Mouse (Mus musculus) stomach, embryonic 15.5 days (tissue): ENCODE results near the gene Pgc. TPM values are rescaled to one million over a fixed set of nuclear protein-coding genes. Genes with fewer than 3 reads are reported as not detected.

ENCODE experiments used
- ATAC-seq: fragments of 200-750 bp; cut with Nextera tagmentation; 2 replicates; pipeline ENCODE4 v1.8.0; 2017; ENCODE audit warnings: low read depth, moderate number of reproducible peaks, moderate TSS enrichment; ENCODE audit not compliant: insufficient read depth, low FRiP score
- H3K27ac ChIP-seq: fragments of 300-500 bp; sonication (generic); 2 replicates; pipeline ENCODE4 v1.5.1; 2015; ENCODE audit warnings: mild to moderate bottlenecking, inconsistent platforms
- H3K27me3 ChIP-seq: fragments of 300-500 bp; sonication (generic); replicated peaks from 2 replicates; pipeline ENCODE4 v1.6.1; 2015; ENCODE audit warnings: inconsistent platforms
- H3K36me3 ChIP-seq: fragments of 300-500 bp; sonication (generic); 2 replicates; pipeline ENCODE4 v1.6.1; 2015; ENCODE audit warnings: inconsistent platforms
- H3K4me1 ChIP-seq: fragments of 300-500 bp; sonication (generic); 2 replicates; pipeline ENCODE4 v1.6.1; 2015; ENCODE audit warnings: inconsistent platforms
- H3K4me2 ChIP-seq: fragments of 300-500 bp; sonication (generic); 2 replicates; pipeline ENCODE4 v1.6.1; 2015; ENCODE audit warnings: mild to moderate bottlenecking, inconsistent platforms
- H3K4me3 ChIP-seq: fragments of 300-500 bp; sonication (generic); replicated peaks from 2 replicates; pipeline ENCODE4 v1.5.1; 2015; ENCODE audit warnings: inconsistent platforms
- H3K9ac ChIP-seq: fragments of 300-500 bp; sonication (generic); 2 replicates; pipeline ENCODE4 v1.6.1; 2015; ENCODE audit warnings: inconsistent platforms
- H3K9me3 ChIP-seq: fragments of 300-500 bp; sonication (generic); 2 replicates; pipeline ENCODE4 v1.6.1; 2016; ENCODE audit warnings: inconsistent platforms
- WGBS: fragments of 180-500 bp; shearing (Covaris S2); methylation state at CpG from one replicate; pipeline ENCODE4 v1.1.7; 2015; 5-methylcytosine and 5-hydroxymethylcytosine counted together
- polyA plus RNA-seq: library from polyadenylated mRNA; unstranded; fragments of >200 nt; fragmentation: Nextera tagmentation; extraction: Ambion mirVana; gene quantifications from 2 replicates; pipeline ENCODE4 v1.2.1, GENCODE M21; 2015

The Pgc gene
- polyA plus RNA-seq, 1 experiment from 2014 or later, result 71.7 TPM

DNA sequence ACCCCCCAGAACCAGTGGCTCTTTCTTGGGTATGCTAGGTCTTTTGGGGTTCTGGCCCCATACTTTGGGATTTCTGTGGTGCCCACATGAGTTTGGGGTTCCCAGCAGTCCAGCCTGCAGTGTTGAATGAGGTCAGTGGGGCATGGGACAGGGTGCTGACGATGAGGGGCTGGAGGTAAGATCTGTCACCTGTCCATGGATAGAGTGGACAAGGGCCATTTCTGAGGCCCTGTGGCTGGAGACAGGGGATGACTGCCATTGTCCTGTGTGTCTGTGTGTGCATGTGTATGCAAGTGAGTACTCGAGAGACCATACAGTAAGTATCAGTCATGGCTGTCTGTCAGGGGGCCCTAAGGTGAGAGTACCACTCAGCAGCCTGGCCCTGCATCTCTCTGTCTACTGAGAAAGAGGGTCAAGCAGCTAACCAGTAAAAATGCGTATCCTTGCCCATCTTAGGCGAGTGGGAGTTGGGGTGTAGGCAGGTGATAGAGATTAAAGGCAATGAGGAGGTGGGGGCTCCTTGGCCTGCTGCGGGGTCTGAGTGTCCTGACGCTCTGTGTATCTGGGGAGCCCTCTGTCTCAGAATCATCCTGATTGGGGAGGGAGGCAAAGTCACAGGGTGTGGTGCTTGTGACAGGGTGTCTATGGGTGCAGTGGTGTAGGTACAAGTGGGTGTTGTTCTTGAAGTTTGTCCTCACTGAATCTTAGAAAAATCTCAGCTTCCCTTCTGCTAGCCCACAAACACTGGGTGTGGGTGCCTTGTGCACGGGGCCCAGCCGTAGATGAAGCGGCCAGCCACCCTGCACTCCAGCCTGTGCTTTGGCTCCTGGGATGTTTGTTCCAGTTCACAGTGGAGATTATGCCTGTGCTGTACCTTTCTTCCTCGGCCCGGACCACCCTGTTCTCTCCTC lies 43.0 kb downstream of the Pgc start:
- Histone ChIP-seq H3K9me3 (no peaks in the 10 kb centered on the region), H3K4me1 (no peaks in the 10 kb centered on the region; the same call in 1 of the 2 replicates), H3K27me3 (no peaks in the 10 kb centered on the region), H3K36me3 (no peaks in the 10 kb centered on the region), H3K4me2 (no peak overlapping the region), H3K9ac (no peak overlapping the region), H3K27ac (no peak overlapping the region), H3K4me3 (no peak overlapping the region)
- WGBS, result 74% methylated on average over 11 of the region's 11 CpGs
- ATAC-seq, result no peak

DNA sequence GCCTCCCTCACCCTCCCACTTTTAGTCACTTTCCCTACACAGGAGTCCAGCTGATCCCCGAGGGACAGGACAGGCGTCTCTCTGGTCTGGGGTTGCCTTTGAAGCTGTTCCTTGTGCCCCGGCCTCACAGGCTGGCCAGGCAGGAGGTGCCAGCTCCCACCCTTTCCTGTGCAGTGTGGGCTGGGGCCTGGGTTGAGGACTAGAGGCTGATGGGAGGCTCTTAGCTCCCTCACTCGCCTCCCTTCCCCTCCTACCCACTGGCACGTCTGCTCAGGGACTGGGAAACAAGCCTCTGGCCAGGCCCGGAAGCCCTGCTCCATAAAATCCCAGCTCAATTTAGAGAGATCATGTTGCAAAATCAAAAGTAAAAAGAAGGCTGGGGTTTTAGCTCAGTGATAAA lies 47.0 kb downstream of the Pgc start:
- Histone ChIP-seq H3K4me1 (no peaks in the 10 kb centered on the region), H3K27me3 (no peaks in the 10 kb centered on the region), H3K9me3 (no peaks in the 10 kb centered on the region), H3K9ac (no peak overlapping the region), H3K36me3 (no peaks in the 10 kb centered on the region), H3K27ac (no peak overlapping the region), H3K4me2 (no peak overlapping the region), H3K4me3 (no peak overlapping the region)
- ATAC-seq, result no peak
- 52% methylated on average over 6 of the region's 6 CpGs for WGBS

DNA sequence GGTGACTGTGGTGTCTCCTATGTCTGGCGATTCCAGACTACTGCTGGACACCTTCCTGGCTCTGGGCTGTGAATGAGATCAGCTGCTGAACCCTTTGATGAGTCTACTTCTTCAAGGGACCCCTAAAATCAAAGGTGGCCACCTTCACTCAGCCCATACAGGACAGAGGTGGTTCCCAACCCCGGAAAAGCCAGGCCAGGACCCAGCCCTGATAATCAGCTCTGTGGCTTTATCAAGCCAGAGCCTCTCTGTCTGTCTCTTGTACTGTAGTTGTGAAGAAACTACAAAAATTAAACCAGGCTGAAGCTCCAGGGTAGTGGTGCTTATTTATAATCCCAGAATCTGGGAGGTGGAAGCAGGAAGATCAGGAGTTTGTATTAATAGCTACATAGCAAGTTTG lies 50.5 kb downstream of the Pgc start:
- Histone ChIP-seq H3K4me1 (no peaks in the 10 kb centered on the region), H3K9me3 (no peaks in the 10 kb centered on the region), H3K9ac (no peak overlapping the region), H3K4me2 (no peak overlapping the region), H3K36me3 (no peaks in the 10 kb centered on the region), H3K4me3 (no peak overlapping the region), H3K27me3 (no peaks in the 10 kb centered on the region), H3K27ac (no peak overlapping the region)
- no peak for ATAC-seq
- WGBS, result 52% methylated on average over 2 of the region's 2 CpGs

DNA sequence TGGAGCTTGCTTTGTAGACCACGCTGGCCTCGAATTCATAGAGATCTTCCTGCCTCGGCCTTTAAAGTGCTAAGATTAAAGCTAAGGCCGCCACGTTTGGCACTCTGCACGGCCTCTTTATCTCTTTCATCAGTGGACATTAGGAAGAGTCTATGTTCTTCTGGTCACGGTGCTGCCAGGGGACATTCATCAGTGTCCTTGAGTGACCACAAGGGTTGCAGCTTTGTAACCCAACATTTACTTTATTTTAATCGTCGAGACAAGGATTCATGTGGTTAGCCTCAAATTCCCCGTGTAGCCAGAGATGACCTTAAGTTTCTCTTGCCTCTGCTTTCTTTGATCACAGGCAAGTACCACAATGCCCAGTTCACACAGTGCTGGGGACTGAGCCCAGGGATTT lies 53.8 kb downstream of the Pgc start:
- Histone ChIP-seq H3K27ac (no peak overlapping the region), H3K4me2 (no peak overlapping the region), H3K9me3 (no peaks in the 10 kb centered on the region), H3K36me3 (no peaks in the 10 kb centered on the region), H3K4me1 (no peaks in the 10 kb centered on the region), H3K27me3 (no peaks in the 10 kb centered on the region), H3K4me3 (no peak overlapping the region), H3K9ac (no peak overlapping the region)
- ATAC-seq, result no peak
- WGBS, result 76% methylated on average over 10 of the region's 10 CpGs

DNA sequence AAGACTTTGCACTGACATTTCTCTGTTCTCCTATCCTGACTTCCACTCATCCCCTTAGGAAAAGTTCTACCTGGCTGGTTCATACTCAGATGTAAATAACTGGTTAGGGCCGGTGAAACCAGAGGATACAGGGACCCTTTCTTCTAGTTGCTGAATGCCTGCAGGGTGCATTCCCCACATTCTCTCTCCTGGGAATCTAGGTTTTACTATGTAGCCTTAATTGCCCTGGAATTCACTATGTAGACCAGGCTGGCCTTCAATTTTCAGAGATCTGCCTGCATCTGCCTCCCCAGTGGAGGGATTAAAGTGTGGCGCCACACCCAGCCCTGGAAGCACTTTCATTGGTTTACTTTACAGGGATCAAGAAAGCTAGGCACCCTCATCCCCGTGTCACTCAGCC lies 55.8 kb downstream of the Pgc start:
- H3K4me2 ChIP-seq, result no peak overlapping the region
- H3K27me3 ChIP-seq, result no peaks in the 10 kb centered on the region
- H3K4me1 ChIP-seq, result no peaks in the 10 kb centered on the region
- WGBS, result 82% methylated on average over 3 of the region's 3 CpGs
- H3K36me3 ChIP-seq, result no peaks in the 10 kb centered on the region
- H3K4me3 ChIP-seq, result no peak overlapping the region
- H3K27ac ChIP-seq, result no peak overlapping the region
- H3K9ac ChIP-seq, result no peak overlapping the region
- H3K9me3 ChIP-seq, result no peaks in the 10 kb centered on the region
- ATAC-seq, result no peak

DNA sequence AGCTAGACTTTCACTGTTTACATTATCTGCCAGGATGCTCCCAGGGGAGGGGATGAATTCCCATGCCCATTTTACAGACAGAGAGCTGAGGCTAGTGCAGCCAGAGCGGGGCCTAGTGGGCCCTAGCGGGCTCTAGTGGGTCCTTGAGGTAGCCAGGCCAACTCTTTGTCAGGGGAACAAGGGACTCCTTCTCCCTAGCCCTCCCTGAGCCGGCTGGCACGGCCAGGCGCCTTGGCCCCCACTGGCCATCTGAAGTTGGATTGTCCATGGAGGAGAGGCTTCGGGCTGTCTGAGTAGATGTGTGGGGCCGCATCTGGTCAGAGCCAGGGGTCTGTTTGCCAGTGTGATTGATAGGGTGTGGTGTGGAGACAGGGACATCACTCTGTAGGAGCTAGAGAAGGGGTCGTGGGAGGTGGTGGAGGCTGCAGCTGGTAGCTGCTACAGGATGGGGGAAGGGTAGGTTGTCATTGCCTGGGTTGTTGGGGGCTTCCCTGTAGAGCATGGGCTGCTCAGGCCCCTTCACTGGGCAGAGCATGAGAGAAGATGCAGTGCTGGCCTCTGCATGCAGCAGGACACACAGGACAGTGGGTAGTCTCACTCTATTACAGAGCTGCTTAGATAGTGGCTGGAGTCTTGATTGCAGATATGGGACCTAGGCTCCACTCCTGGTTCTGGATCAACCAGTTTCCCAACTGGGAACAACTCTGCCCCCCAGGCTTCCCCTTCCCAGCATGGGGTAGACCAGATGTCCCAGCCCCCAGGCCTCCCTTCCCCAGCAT lies 57.0 kb downstream of the Pgc start:
- no peak overlapping the region for H3K4me2 ChIP-seq
- no peaks in the 10 kb centered on the region for H3K27me3 ChIP-seq
- peaks cover 11% of the 10 kb centered on the region for H3K4me1 ChIP-seq
- H3K9ac ChIP-seq, result no peak overlapping the region
- WGBS, result 69% methylated on average over 8 of the region's 8 CpGs
- H3K4me3 ChIP-seq, result no peak overlapping the region
- H3K27ac ChIP-seq, result no peak overlapping the region
- H3K36me3 ChIP-seq, result no peaks in the 10 kb centered on the region
- no peak for ATAC-seq
- H3K9me3 ChIP-seq, result no peaks in the 10 kb centered on the region

Other genes with a start within 250 kb of the Pgc start
- gene Taf8, start 224.6 kb upstream of the Pgc start, polyA plus RNA-seq, result 23.3 and 25.2 TPM in 2 replicates
- gene Ccnd3, start 221.8 kb upstream of the Pgc start, polyA plus RNA-seq, result 391 and 408 TPM in 2 replicates
- gene Bysl, start 115.3 kb upstream of the Pgc start, polyA plus RNA-seq, result 21.2 and 21.4 TPM in 2 replicates
- gene Med20, start 115.3 kb upstream of the Pgc start, polyA plus RNA-seq, result 38.7 and 39.7 TPM in 2 replicates
- gene Gm20517, start 115.3 kb upstream of the Pgc start, polyA plus RNA-seq, result 1.0 and 1.5 TPM in 2 replicates
- 5.3 and 6.3 TPM in 2 replicates for gene Usp49, start 96.2 kb upstream of the Pgc start, polyA plus RNA-seq
- 404 and 405 TPM in 2 replicates for gene Tomm6, start 38.5 kb upstream of the Pgc start, polyA plus RNA-seq
- gene Frs3, start 37.8 kb upstream of the Pgc start, polyA plus RNA-seq, result 4.7 TPM in 2 replicates
- gene Gm21981, start 32.4 kb upstream of the Pgc start, polyA plus RNA-seq, result 0.19 and 0.27 TPM in 2 replicates
- 0.34 and 0.42 TPM in 2 replicates for gene Prickle4, start 32.1 kb upstream of the Pgc start, polyA plus RNA-seq
- 10.2 and 10.7 TPM in 2 replicates for gene Tfeb, start 10.2 kb downstream of the Pgc start, polyA plus RNA-seq
- gene Mdfi, start 107.8 kb downstream of the Pgc start, polyA plus RNA-seq, result 10.3 and 11.2 TPM in 2 replicates
- 25.0 and 30.9 TPM in 2 replicates for gene Foxp4, start 197.8 kb downstream of the Pgc start, polyA plus RNA-seq